Mouse (Mus musculus): ENCODE data around the gene Cd320.
"Not testable (repeated sequence)": the region's sequence is repeated elsewhere in the genome, so short reads cannot be mapped to it uniquely, and the experiment has no call there.

Cd320 gene

GRCm38 (mm10) chr17:33824084-33824996 is 18.6 kb upstream of the Cd320 start, which contains the start of the genes Rps28 and Ndufa7:
Gene Rps28, minus strand, starts transcription at chr17:33824562.
Gene Ndufa7, plus strand, starts transcription at chr17:33824572.
- intact Hi-C loops (cut with DNase I) = no loop called here

- intact Hi-C loops (cut with DNase I) = not testable (repeated sequence)
Observed at GRCm38 (mm10) chr17:33824997-33825330, 17.9 kb upstream of the Cd320 start.

- intact Hi-C loops (cut with DNase I) = no loop called here
Observed at GRCm38 (mm10) chr17:33825462-33825861, 17.4 kb upstream of the Cd320 start.

DNA sequence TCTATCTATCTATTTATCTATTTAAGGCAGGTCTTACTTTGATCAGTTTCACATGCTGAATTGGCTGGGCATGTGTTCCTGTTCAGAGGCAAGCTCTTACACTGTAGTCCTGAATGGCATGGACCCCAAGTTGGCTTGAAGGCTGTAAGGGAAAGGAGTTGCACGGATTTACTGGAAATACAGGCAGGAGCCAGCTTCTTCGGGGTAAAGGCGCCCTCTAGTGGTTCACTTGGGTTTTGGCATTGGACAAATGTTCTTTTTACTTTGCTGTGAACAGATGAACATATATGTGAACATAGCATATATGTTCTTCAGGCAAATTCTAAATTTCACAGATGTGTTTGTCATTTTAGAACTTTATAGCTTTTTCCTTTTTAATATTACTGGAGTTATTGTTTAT is 16.0 kb upstream of the Cd320 start:
- intact Hi-C loops (cut with DNase I) = no loop called here

- intact Hi-C loops (cut with DNase I) = no loop called here
Observed at GRCm38 (mm10) chr17:33828892-33829291, 14.0 kb upstream of the Cd320 start.

- intact Hi-C loops (cut with DNase I) = no loop called here
Observed at GRCm38 (mm10) chr17:33829561-33829960, 13.3 kb upstream of the Cd320 start.

- intact Hi-C loops (cut with DNase I) = no loop called here
Observed at GRCm38 (mm10) chr17:33844196-33844595, 1.3 kb downstream of the Cd320 start.

DNA sequence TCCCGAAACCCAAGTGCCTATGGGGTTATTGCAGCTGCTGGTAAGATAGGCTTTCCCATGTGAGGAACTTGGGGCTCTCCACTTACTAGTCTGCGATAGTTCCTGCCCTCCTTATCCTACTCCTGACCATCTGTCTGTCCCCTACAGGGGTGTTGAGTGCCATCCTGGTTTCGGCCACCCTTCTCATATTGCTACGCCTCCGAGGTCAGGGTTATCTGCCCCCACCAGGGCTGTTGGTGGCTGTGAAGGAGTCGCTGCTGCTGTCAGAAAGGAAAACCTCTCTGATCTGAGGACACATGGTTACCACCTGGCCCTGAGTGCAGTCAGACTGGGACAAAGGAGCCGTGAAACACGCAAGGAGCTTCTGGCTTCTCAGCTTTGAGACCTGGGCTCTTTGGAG is 5.2 kb downstream of the Cd320 start:
- intact Hi-C loops (cut with DNase I) = no loop called here

DNA sequence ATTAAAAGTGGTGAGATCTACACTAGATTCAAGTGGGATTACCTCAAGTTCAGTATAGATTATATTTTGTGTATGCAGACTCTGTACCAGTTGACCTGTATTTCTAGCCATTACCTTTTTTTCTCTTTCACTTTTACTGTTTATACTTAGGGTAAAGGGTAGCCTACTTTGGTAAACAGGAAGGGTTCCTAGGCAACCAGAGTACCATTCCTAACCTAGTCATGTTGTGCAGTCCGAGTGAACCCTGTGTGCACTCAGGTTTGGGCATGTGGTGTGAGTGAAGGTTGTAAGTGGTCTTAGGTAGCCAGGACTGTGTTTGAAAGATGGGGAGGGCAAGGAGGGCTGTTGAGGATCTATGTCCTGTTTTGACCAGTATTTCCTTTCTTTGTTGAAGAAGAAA is 8.4 kb downstream of the Cd320 start:
- intact Hi-C loops (cut with DNase I) = no loop called here

- intact Hi-C loops (cut with DNase I) = no loop called here
Observed at GRCm38 (mm10) chr17:33857816-33858215, 14.9 kb downstream of the Cd320 start.

DNA sequence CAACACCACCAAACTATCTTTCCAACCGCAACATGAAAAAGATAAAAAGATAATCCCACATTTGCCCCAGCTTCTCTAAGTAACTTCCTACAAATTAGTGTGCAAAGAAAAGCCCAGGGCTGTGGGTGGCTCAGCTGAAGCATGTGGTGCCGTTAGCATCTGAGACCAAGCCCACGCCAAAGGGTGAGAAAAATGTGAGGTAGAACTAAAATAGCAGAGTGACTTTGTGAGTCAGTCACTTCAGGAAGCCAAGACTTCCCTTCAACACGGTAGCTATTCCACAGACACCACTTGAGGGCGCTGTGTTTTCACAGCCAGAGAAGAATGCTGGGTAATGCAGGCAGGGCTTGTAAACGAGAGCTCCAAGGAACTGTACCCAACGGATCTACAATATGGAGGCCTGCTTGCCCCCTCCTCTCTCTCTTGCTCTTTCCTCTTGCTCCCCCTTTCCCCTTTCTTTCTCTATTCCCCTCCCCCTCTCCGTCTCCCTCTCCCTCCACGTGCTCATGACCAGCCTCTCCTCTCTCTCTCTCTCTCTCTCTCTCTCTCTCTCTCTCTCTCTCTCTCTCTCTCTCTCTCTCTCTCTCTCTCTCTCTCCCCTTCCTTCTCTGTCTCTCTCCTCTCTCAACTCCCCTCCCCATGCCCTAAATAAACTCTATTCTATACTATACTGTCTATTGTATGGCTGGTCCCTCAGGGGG is 22.6 kb downstream of the Cd320 start:
- intact Hi-C loops (cut with DNase I) = no loop called here

- intact Hi-C loops (cut with DNase I) = not testable (repeated sequence)
Observed at GRCm38 (mm10) chr17:33873537-33873936, 30.6 kb downstream of the Cd320 start, which contains the start of gene Gm7029. Gene Gm7029, plus strand, starts transcription at chr17:33873837.

- intact Hi-C loops (cut with DNase I) = no loop called here
Observed at GRCm38 (mm10) chr17:33874411-33874810, 31.5 kb downstream of the Cd320 start.

GRCm38 (mm10) chr17:33875797-33876196 is 32.9 kb downstream of the Cd320 start:
- intact Hi-C loops (cut with DNase I) = not testable (repeated sequence)

DNA sequence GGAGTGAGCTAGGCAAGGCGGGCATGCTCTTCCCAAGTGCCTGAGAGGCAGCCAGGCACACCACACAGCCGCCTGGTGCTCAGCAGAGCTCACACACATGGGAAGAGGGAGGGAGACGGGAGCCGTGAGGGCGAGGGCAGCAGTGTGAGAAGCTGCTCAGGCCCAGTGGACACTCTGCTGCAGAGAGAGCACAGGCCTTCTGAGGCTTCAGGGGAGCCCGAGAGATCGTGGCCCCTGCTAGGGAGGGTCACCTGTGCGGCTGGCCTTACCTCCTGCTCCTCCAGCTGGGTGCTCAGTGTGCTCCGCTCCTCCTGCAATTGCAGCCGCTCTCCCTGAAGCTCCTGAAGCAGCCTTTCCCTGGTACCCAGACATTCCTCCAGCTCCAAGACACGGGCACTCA is 41.4 kb downstream of the Cd320 start:
- intact Hi-C loops (cut with DNase I) = not testable (repeated sequence)

- intact Hi-C loops (cut with DNase I) = not testable (repeated sequence)
Observed at GRCm38 (mm10) chr17:33887802-33888201, 44.9 kb downstream of the Cd320 start.

DNA sequence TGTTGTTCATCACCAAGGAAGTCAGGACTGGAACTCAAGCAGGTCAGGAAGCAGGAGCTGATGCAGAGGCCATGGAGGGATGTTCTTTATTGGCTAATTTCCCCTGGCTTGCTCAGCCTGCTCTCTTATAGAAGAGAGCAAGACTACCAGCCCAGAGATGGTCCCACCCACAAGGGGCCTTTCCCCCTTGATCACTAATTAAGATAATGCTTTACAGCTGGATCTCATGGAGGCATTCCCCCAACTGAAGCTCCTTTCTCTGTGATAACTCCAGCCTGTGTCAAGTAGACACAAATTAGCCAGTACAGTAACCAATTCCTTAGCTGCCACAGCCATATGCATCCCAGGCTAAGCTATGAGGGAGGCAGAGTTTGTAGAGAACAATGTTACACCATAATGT is 45.3 kb downstream of the Cd320 start:
- intact Hi-C loops (cut with DNase I) = not testable (repeated sequence)

DNA sequence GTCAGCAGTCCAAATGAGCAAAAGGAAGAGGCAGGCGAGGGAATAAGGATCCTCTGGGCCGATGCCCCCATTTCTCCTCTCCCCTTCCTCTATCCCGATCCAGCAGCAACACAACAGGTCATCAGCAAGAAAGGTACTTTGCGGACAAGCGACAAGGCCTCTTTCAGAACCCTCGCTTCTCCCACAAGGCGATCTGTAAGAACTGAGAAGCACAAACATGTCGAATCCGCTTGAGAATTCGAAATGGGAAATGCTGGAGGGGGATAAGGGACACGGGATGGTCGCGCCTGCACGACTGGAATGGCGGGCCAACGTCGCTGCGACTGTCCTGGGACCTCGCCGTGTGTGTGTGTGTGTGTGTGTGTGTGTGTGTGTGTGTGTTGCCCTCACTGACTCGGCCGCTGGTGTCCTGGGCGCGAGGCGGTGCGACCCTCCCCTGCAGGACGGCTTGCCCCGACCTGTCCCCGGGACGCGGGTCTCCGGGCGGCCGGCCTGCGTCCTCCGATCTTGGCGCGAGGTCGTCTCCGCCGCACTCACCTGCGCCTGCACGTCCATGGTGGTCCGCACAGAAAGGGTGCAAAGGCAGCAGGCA is 47.1 kb downstream of the Cd320 start:
- intact Hi-C loops (cut with DNase I) = not testable (repeated sequence)

DNA sequence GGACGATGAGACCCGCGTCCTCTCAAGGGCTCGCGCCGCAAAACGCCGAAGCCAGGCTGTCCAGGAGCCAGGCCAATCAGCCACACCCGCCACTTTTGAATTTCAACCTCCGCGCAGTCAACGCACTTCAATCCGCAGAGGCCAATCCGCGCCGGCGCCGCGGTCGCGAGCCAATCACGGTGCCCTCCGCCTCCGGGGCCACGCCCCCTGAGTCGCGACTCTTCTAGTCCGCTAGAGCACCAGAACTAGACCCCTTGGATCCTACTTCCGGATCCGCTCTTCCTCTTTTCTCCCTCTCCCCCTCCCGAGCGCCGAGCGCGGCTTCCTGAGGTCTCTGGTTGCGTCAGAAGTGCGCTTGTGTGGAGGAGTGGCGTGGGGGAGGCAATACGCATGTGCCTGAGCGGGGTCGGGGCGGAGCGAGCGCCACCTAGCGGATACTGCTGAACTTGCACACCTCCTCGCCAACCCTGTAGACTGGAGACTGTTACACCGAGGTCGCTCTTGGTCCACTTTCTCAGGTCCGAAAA is 47.7 kb downstream of the Cd320 start, which contains the start of gene Kifc1:
Gene Kifc1 (minus strand): TSS at position 129 of the 527 bp plus-strand sequence.
- intact Hi-C loops (cut with DNase I) = no loop called here

GRCm38 (mm10) chr17:33891357-33891756 is 48.5 kb downstream of the Cd320 start:
- intact Hi-C loops (cut with DNase I) = no loop called here

- intact Hi-C loops (cut with DNase I) = not testable (repeated sequence)
Observed at GRCm38 (mm10) chr17:33891892-33892291, 49.0 kb downstream of the Cd320 start.

- intact Hi-C loops (cut with DNase I) = no loop called here
Observed at GRCm38 (mm10) chr17:33892429-33892828, 49.5 kb downstream of the Cd320 start.

Data from adrenal gland (tissue).